Mouse (Mus musculus) hindbrain, embryonic 15.5 days (tissue): ENCODE measurements around the gene Cmtm6. TPM values are rescaled to one million over a fixed set of nuclear protein-coding genes. Genes with fewer than 3 reads are reported as not detected.
"Not testable (repeated sequence)": the region's sequence is repeated elsewhere in the genome, so short reads cannot be mapped to it uniquely, and the experiment has no call there.

Experiments used
- ATAC-seq: fragments of 200-750 bp; cut with Nextera tagmentation; 2 replicates; pipeline ENCODE4 v1.8.0; 2017; ENCODE audit warnings: low read depth, moderate number of reproducible peaks, moderate TSS enrichment; ENCODE audit not compliant: low FRiP score
- H3K27ac ChIP-seq: fragments of 300-500 bp; sonication (generic); replicated peaks from 2 replicates; pipeline ENCODE4 v1.5.1; 2015; ENCODE audit warnings: mild to moderate bottlenecking, inconsistent platforms
- H3K27me3 ChIP-seq: fragments of 300-500 bp; sonication (generic); 2 replicates; pipeline ENCODE4 v1.6.1; 2015; ENCODE audit warnings: control low read depth, inconsistent platforms
- H3K36me3 ChIP-seq: fragments of 300-500 bp; sonication (generic); 2 replicates; pipeline ENCODE4 v1.6.1; 2015; ENCODE audit warnings: control low read depth, inconsistent platforms
- H3K4me1 ChIP-seq: fragments of 300-500 bp; sonication (generic); replicated peaks from 2 replicates; pipeline ENCODE4 v1.6.1; 2015; ENCODE audit warnings: control low read depth, inconsistent platforms
- H3K4me2 ChIP-seq: fragments of 300-500 bp; sonication (generic); 2 replicates; pipeline ENCODE4 v1.6.1; 2015; ENCODE audit warnings: moderate library complexity, mild to moderate bottlenecking, inconsistent platforms
- H3K4me3 ChIP-seq: fragments of 300-500 bp; sonication (generic); 2 replicates; pipeline ENCODE4 v1.5.1; 2015; ENCODE audit warnings: mild to moderate bottlenecking, inconsistent platforms
- H3K9ac ChIP-seq: fragments of 300-500 bp; sonication (generic); 2 replicates; pipeline ENCODE4 v1.6.1; 2015; ENCODE audit warnings: inconsistent platforms
- H3K9me3 ChIP-seq: fragments of 300-500 bp; sonication (generic); 2 replicates; pipeline ENCODE4 v1.6.1; 2016; ENCODE audit warnings: control low read depth, inconsistent platforms
- WGBS: fragments of 180-500 bp; shearing (Covaris S2); methylation state at CpG from one replicate; pipeline ENCODE4 v1.1.7; 2015; 5-methylcytosine and 5-hydroxymethylcytosine counted together
- polyA plus RNA-seq: library from polyadenylated mRNA; unstranded; fragments of >200 nt; fragmentation: Nextera tagmentation; extraction: Ambion mirVana; gene quantifications from 2 replicates; pipeline ENCODE4 v1.2.1, GENCODE M21; 2015

Cmtm6 gene
- polyA plus RNA-seq, 1 experiment from 2014 or later: 18.0 TPM

- no peaks in the 10 kb centered on the region for H3K4me1 ChIP-seq
- WGBS: 93% methylated on average over 16 of the region's 16 CpGs
- no peaks in the 10 kb centered on the region for H3K9me3 ChIP-seq
- H3K4me2 ChIP-seq: no peak overlapping the region
- no peaks in the 10 kb centered on the region for H3K27me3 ChIP-seq
- no peak for ATAC-seq
- peaks cover 17% of the 10 kb centered on the region; the same call in 1 of the 2 replicates for H3K36me3 ChIP-seq
- H3K9ac ChIP-seq: no peak overlapping the region
- H3K4me3 ChIP-seq: no peak overlapping the region
- no peak overlapping the region for H3K27ac ChIP-seq
These were observed 30.8 kb upstream of the Cmtm6 start for GRCm38 (mm10) chr9:114699882-114700665.

- H3K4me3 ChIP-seq: no peak overlapping the region
- 83% methylated on average over 2 of the region's 2 CpGs for WGBS
- H3K9me3 ChIP-seq: no peaks in the 10 kb centered on the region
These were observed 29.9 kb upstream of the Cmtm6 start for GRCm38 (mm10) chr9:114701031-114701430.

GRCm38 (mm10) chr9:114701921-114702320, 29.0 kb upstream of the Cmtm6 start:
- H3K4me3 ChIP-seq: no peak overlapping the region
- H3K36me3 ChIP-seq: peaks cover 31% of the 10 kb centered on the region
- ATAC-seq: no peak
- no peak overlapping the region for H3K4me2 ChIP-seq
- WGBS: 85% methylated on average over 4 of the region's 4 CpGs
- no peak overlapping the region for H3K9ac ChIP-seq
- H3K27ac ChIP-seq: no peak overlapping the region
- H3K9me3 ChIP-seq: no peaks in the 10 kb centered on the region
- H3K27me3 ChIP-seq: no peaks in the 10 kb centered on the region
- no peaks in the 10 kb centered on the region for H3K4me1 ChIP-seq

More at GRCm38 (mm10) chr9:114701031-114701430, 29.9 kb upstream of the Cmtm6 start:
- H3K27ac ChIP-seq: no peak overlapping the region
- H3K36me3 ChIP-seq: peaks cover 24% of the 10 kb centered on the region
- no peak overlapping the region for H3K4me2 ChIP-seq
- H3K9ac ChIP-seq: no peak overlapping the region
- ATAC-seq: no peak
- no peaks in the 10 kb centered on the region for H3K4me1 ChIP-seq
- H3K27me3 ChIP-seq: no peaks in the 10 kb centered on the region

- Histone ChIP-seq H3K36me3 (peaks cover 54% of the 10 kb centered on the region), H3K27me3 (no peaks in the 10 kb centered on the region)
- no peak for ATAC-seq
These were observed 23.1 kb upstream of the Cmtm6 start for GRCm38 (mm10) chr9:114707805-114708204.

GRCm38 (mm10) chr9:114710345-114710744, 20.6 kb upstream of the Cmtm6 start:
- Histone ChIP-seq H3K27ac (no peak overlapping the region), H3K4me3 (no peak overlapping the region), H3K27me3 (no peaks in the 10 kb centered on the region), H3K9ac (no peak overlapping the region), H3K4me2 (no peak overlapping the region), H3K9me3 (no peaks in the 10 kb centered on the region), H3K4me1 (no peaks in the 10 kb centered on the region), H3K36me3 (peaks cover 66% of the 10 kb centered on the region)
- no peak for ATAC-seq
- WGBS: 81% methylated on average over 7 of the region's 7 CpGs

More at GRCm38 (mm10) chr9:114707805-114708204, 23.1 kb upstream of the Cmtm6 start:
- no peak overlapping the region for H3K4me3 ChIP-seq
- no peak overlapping the region for H3K9ac ChIP-seq
- H3K4me1 ChIP-seq: no peaks in the 10 kb centered on the region
- H3K27ac ChIP-seq: no peak overlapping the region
- H3K4me2 ChIP-seq: no peak overlapping the region
- WGBS: 98% methylated on average over 4 of the region's 4 CpGs
- no peaks in the 10 kb centered on the region for H3K9me3 ChIP-seq

GRCm38 (mm10) chr9:114713481-114713880, 17.4 kb upstream of the Cmtm6 start:
- H3K9ac ChIP-seq: no peak overlapping the region
- peaks cover 71% of the 10 kb centered on the region for H3K36me3 ChIP-seq
- no peak for ATAC-seq
- no peaks in the 10 kb centered on the region for H3K27me3 ChIP-seq
- H3K27ac ChIP-seq: no peak overlapping the region
- no peaks in the 10 kb centered on the region for H3K9me3 ChIP-seq
- no peaks in the 10 kb centered on the region for H3K4me1 ChIP-seq
- WGBS: 95% methylated on average over 7 of the region's 7 CpGs
- no peak overlapping the region for H3K4me3 ChIP-seq
- no peak overlapping the region for H3K4me2 ChIP-seq

GRCm38 (mm10) chr9:114716677-114717331, 14.1 kb upstream of the Cmtm6 start:
- 85% methylated on average over 18 of the region's 18 CpGs for WGBS
- no peak overlapping the region for H3K27ac ChIP-seq
- no peaks in the 10 kb centered on the region for H3K4me1 ChIP-seq
- no peak overlapping the region for H3K9ac ChIP-seq
- H3K36me3 ChIP-seq: peaks cover 76% of the 10 kb centered on the region
- H3K4me2 ChIP-seq: no peak overlapping the region
- no peak for ATAC-seq
- H3K4me3 ChIP-seq: no peak overlapping the region
- no peaks in the 10 kb centered on the region for H3K9me3 ChIP-seq
- no peaks in the 10 kb centered on the region for H3K27me3 ChIP-seq

- Histone ChIP-seq H3K4me3 (no peak overlapping the region), H3K4me2 (no peak overlapping the region), H3K9me3 (no peaks in the 10 kb centered on the region), H3K27me3 (no peaks in the 10 kb centered on the region), H3K9ac (no peak overlapping the region), H3K27ac (no peak overlapping the region), H3K36me3 (peaks cover 31% of the 10 kb centered on the region), H3K4me1 (peaks cover 8% of the 10 kb centered on the region)
- WGBS: 10% methylated on average over 3 of the region's 3 CpGs
- ATAC-seq: no peak
These were observed 3.6 kb upstream of the Cmtm6 start for GRCm38 (mm10) chr9:114727315-114727714.

- not testable (repeated sequence) for H3K4me3 ChIP-seq, ATAC-seq, H3K4me2 ChIP-seq, H3K9me3 ChIP-seq, H3K27me3 ChIP-seq, H3K27ac ChIP-seq, H3K9ac ChIP-seq
- 66% methylated on average over 2 of the region's 2 CpGs for WGBS
- H3K4me1 ChIP-seq: peaks cover 15% of the 10 kb centered on the region
- peaks cover 21% of the 10 kb centered on the region for H3K36me3 ChIP-seq
These were observed 2.5 kb upstream of the Cmtm6 start for GRCm38 (mm10) chr9:114728432-114728831.

- Histone ChIP-seq H3K9me3 (no peaks in the 10 kb centered on the region), H3K9ac (no peak overlapping the region), H3K36me3 (peaks cover 4% of the 10 kb centered on the region), H3K4me2 (peak overlapping the region; percentile 72), H3K4me3 (peak overlapping the region; percentile 88), H3K27me3 (no peaks in the 10 kb centered on the region), H3K27ac (no peak overlapping the region), H3K4me1 (peaks cover 15% of the 10 kb centered on the region)
- WGBS: 48% methylated on average over 22 of the region's 30 CpGs
- ATAC-seq: no peak
These were observed 758 bp upstream of the Cmtm6 start for GRCm38 (mm10) chr9:114729911-114730805.

- Histone ChIP-seq H3K4me3 (peak overlapping the region; percentile 88), H3K27me3 (no peaks in the 10 kb centered on the region)
- 72% methylated on average over 12 of the region's 12 CpGs for WGBS
These were observed 1.2 kb downstream of the Cmtm6 start for GRCm38 (mm10) chr9:114731871-114732682.

More at GRCm38 (mm10) chr9:114731871-114732682, 1.2 kb downstream of the Cmtm6 start:
- peak overlapping the region; percentile 72 for H3K4me2 ChIP-seq
- H3K4me1 ChIP-seq: peaks cover 15% of the 10 kb centered on the region
- peak overlapping the region; percentile 78 for H3K9ac ChIP-seq
- no peak for ATAC-seq
- H3K36me3 ChIP-seq: no peaks in the 10 kb centered on the region
- peak overlapping the region; percentile 86 for H3K27ac ChIP-seq
- H3K9me3 ChIP-seq: no peaks in the 10 kb centered on the region
